Mouse (Mus musculus) stomach, postnatal 0 days (tissue): ENCODE measurements around the gene Cux2. TPM values are rescaled to one million over a fixed set of nuclear protein-coding genes. Genes with fewer than 3 reads are reported as not detected.

Experiments
- ATAC-seq: fragments of 200-750 bp; cut with Nextera tagmentation; 2 replicates; pipeline ENCODE4 v1.8.0; 2017; ENCODE audit not compliant: low FRiP score, low TSS enrichment
- DNase-seq: peaks from one replicate; pipeline ENCODE4 v3.0.0-alpha.2; 2016; ENCODE audit warnings: low spot score
- H3K27ac ChIP-seq: fragments of 300-500 bp; sonication (generic); replicated peaks from 2 replicates; pipeline ENCODE4 v1.5.1; 2014; ENCODE audit warnings: mild to moderate bottlenecking, control low read depth
- H3K27me3 ChIP-seq: fragments of 300-500 bp; sonication (generic); 2 replicates; pipeline ENCODE4 v1.6.1; 2014; ENCODE audit warnings: low read length; ENCODE audit not compliant: control insufficient read depth, insufficient read depth
- H3K36me3 ChIP-seq: fragments of 300-500 bp; sonication (generic); 2 replicates; pipeline ENCODE4 v1.6.1; 2014; ENCODE audit warnings: low read length, mixed read lengths; ENCODE audit not compliant: control insufficient read depth, insufficient read depth
- H3K4me1 ChIP-seq: fragments of 300-500 bp; sonication (generic); replicated peaks from 2 replicates; pipeline ENCODE4 v1.6.1; 2014; ENCODE audit warnings: antibody characterized with exemption; ENCODE audit not compliant: control insufficient read depth, insufficient read depth
- H3K4me2 ChIP-seq: fragments of 300-500 bp; sonication (generic); replicated peaks from 2 replicates; pipeline ENCODE4 v1.6.1; 2014; ENCODE audit warnings: low read depth, mild to moderate bottlenecking, control low read depth, moderate library complexity
- H3K4me3 ChIP-seq: fragments of 300-500 bp; sonication (generic); 2 replicates; pipeline ENCODE4 v1.5.1; 2014; ENCODE audit warnings: low read depth, low read length, control low read depth
- H3K9ac ChIP-seq: fragments of 300-500 bp; sonication (generic); 2 replicates; pipeline ENCODE4 v1.6.1; 2014; ENCODE audit warnings: mild to moderate bottlenecking, low read length, control low read depth, mixed read lengths
- H3K9me3 ChIP-seq: fragments of 300-500 bp; sonication (generic); 2 replicates; pipeline ENCODE4 v1.6.1; 2016; ENCODE audit warnings: low read length; ENCODE audit not compliant: control insufficient read depth
- CTCF ChIP-seq: IDR thresholded peaks from 2 replicates; pipeline ENCODE4 v1.5.1; 2016; ENCODE audit warnings: antibody characterized with exemption, low read depth, mild to moderate bottlenecking, moderate library complexity
- EP300 ChIP-seq: optimal IDR thresholded peaks from 2 replicates; pipeline ENCODE3; 2016; ENCODE audit warnings: antibody characterized with exemption
- WGBS: fragments of 180-500 bp; shearing (Covaris S2); extraction: QIAGEN DNeasy Blood & Tissue Kit; methylation state at CpG from one replicate; pipeline ENCODE4 v1.1.7; 2014; 5-methylcytosine and 5-hydroxymethylcytosine counted together
- polyA plus RNA-seq: library from polyadenylated mRNA; unstranded; fragments of >200 nt; fragmentation: Nextera tagmentation; extraction: Ambion mirVana; gene quantifications from 2 replicates; pipeline ENCODE4 v1.2.1, GENCODE M21; 2015

Gene Cux2
- polyA plus RNA-seq, 1 experiment from 2014 or later = 1.2 TPM

GRCm38 (mm10) chr5:122032471-122033166, 17.3 kb downstream of the Cux2 start:
- TF ChIP-seq CTCF (no peak), EP300 (no peak)
- 77% methylated on average over 19 of the region's 19 CpGs for WGBS

GRCm38 (mm10) chr5:122031146-122031545, 18.8 kb downstream of the Cux2 start:
- H3K9ac ChIP-seq = no peak overlapping the region
- no peak overlapping the region for H3K4me2 ChIP-seq
- H3K4me3 ChIP-seq = no peak overlapping the region
- TF ChIP-seq EP300 (no peak), CTCF (no peak)
- H3K36me3 ChIP-seq = no peaks in the 10 kb centered on the region
- ATAC-seq = peak; percentile 49; the same call in 1 of the 2 replicates
- peak; percentile 52 for DNase-seq
- WGBS = 46% methylated on average over 12 of the region's 12 CpGs
- no peaks in the 10 kb centered on the region for H3K4me1 ChIP-seq
- no peaks in the 10 kb centered on the region for H3K9me3 ChIP-seq
- no peak overlapping the region for H3K27ac ChIP-seq
- no peaks in the 10 kb centered on the region for H3K27me3 ChIP-seq

More at GRCm38 (mm10) chr5:122032471-122033166, 17.3 kb downstream of the Cux2 start:
- no peak overlapping the region for H3K4me3 ChIP-seq
- no peak overlapping the region for H3K27ac ChIP-seq
- no peaks in the 10 kb centered on the region for H3K36me3 ChIP-seq
- no peak overlapping the region for H3K4me2 ChIP-seq
- no peak for ATAC-seq
- no peak for DNase-seq
- H3K9me3 ChIP-seq = no peaks in the 10 kb centered on the region
- H3K9ac ChIP-seq = no peak overlapping the region
- H3K4me1 ChIP-seq = no peaks in the 10 kb centered on the region
- no peaks in the 10 kb centered on the region for H3K27me3 ChIP-seq

GRCm38 (mm10) chr5:122030640-122031039, 19.3 kb downstream of the Cux2 start:
- Histone ChIP-seq H3K4me2 (no peak overlapping the region), H3K27ac (no peak overlapping the region), H3K4me3 (no peak overlapping the region), H3K4me1 (no peaks in the 10 kb centered on the region), H3K36me3 (no peaks in the 10 kb centered on the region), H3K9ac (no peak overlapping the region), H3K27me3 (no peaks in the 10 kb centered on the region), H3K9me3 (no peaks in the 10 kb centered on the region)
- DNase-seq (peak; percentile 52), ATAC-seq (peak; percentile 63)
- no peak for TF ChIP-seq EP300
- no peak for TF ChIP-seq CTCF
- WGBS = 50% methylated on average over 10 of the region's 11 CpGs

GRCm38 (mm10) chr5:122026771-122027170, 23.1 kb downstream of the Cux2 start:
- WGBS = 55% methylated on average over 9 of the region's 9 CpGs
- Histone ChIP-seq H3K9ac (no peak overlapping the region), H3K4me3 (no peak overlapping the region), H3K4me1 (no peaks in the 10 kb centered on the region), H3K27ac (no peak overlapping the region), H3K9me3 (no peaks in the 10 kb centered on the region), H3K4me2 (no peak overlapping the region), H3K36me3 (no peaks in the 10 kb centered on the region), H3K27me3 (no peaks in the 10 kb centered on the region)
- ATAC-seq (no peak), DNase-seq (no peak)
- no peak for TF ChIP-seq EP300
- TF ChIP-seq CTCF = no peak

GRCm38 (mm10) chr5:122026284-122026683, 23.6 kb downstream of the Cux2 start:
- 29% methylated on average over 7 of the region's 7 CpGs for WGBS
- DNase-seq (no peak), ATAC-seq (no peak)

GRCm38 (mm10) chr5:122025117-122025516, 24.8 kb downstream of the Cux2 start:
- DNase-seq (no peak), ATAC-seq (no peak)
- TF ChIP-seq EP300 = no peak
- TF ChIP-seq CTCF = no peak
- H3K9ac ChIP-seq = no peak overlapping the region
- H3K9me3 ChIP-seq = no peaks in the 10 kb centered on the region
- H3K4me3 ChIP-seq = no peak overlapping the region
- no peak overlapping the region for H3K4me2 ChIP-seq
- H3K4me1 ChIP-seq = no peaks in the 10 kb centered on the region
- WGBS = 91% methylated on average over 11 of the region's 11 CpGs
- H3K27ac ChIP-seq = no peak overlapping the region
- no peaks in the 10 kb centered on the region for H3K27me3 ChIP-seq
- no peaks in the 10 kb centered on the region for H3K36me3 ChIP-seq

More at GRCm38 (mm10) chr5:122026284-122026683, 23.6 kb downstream of the Cux2 start:
- Histone ChIP-seq H3K4me1 (no peaks in the 10 kb centered on the region), H3K4me3 (no peak overlapping the region), H3K27me3 (no peaks in the 10 kb centered on the region), H3K9ac (no peak overlapping the region), H3K4me2 (no peak overlapping the region), H3K36me3 (no peaks in the 10 kb centered on the region), H3K27ac (no peak overlapping the region), H3K9me3 (no peaks in the 10 kb centered on the region)
- no peak for TF ChIP-seq EP300
- TF ChIP-seq CTCF = no peak
